Mouse (Mus musculus): ENCODE data around the gene Ksr2.

DNA sequence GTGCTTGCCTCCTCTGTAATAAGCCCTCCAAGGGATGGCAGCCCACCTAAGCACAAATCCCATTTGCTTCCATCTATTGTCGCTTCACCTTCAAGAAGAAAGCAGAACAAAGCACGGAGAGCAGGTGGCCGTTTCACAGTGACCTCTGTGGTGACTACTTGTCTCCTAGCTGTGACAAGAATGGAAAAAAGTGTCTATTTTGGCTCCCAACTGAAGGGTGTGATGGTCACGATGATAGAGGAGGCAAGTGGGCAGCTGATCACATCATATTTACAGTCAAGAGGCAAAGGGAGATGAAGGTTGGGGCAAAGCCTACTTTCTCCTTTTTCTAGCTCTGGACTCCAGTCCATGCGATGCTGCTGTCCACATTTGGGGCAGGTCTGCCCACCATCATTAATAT, 18.0 kb upstream of the Ksr2 start:
- TF ChIP-seq CTCF (conservative IDR thresholded peaks at IDR 0.05 in 1 of 2, IDR thresholded peaks at IDR 0.05 in 1 of 2; ENCODE audit: low read depth in 2 of 2, low read length in 2 of 2) (no peak), NELFE (IDR thresholded peaks at IDR 0.05; ENCODE audit: low read depth, low read length) (no peak), TCF12 (IDR thresholded peaks at IDR 0.05; ENCODE audit: low read depth, low read length) (no peak; the same call in 1 of the 2 replicates)
